Mouse (Mus musculus): Measurements from ENCODE around the gene Pld4. TPM values are rescaled to one million over a fixed set of nuclear protein-coding genes. Genes with fewer than 3 reads are reported as not detected.
"Not testable (repeated sequence)": the region's sequence is repeated elsewhere in the genome, so short reads cannot be mapped to it uniquely, and the experiment has no call there.

Pld4 gene
- polyA plus RNA-seq, 1 experiment from 2014 or later, result 6.4 TPM

GRCm38 (mm10) chr12:112813370-112813769 is 52.9 kb downstream of the Pld4 start:
- Histone ChIP-seq H3K9me3 (no peaks in the 10 kb centered on the region), H3K4me2 (no peak overlapping the region), H3K4me3 (no peak overlapping the region), H3K27ac (no peak overlapping the region), H3K27me3 (0 out of 2 replicates have a peak, but pooled peaks cover 4% of the 10 kb centered on the region), H3K9ac (no peak overlapping the region), H3K36me3 (peaks cover 63% of the 10 kb centered on the region), H3K4me1 (replicated peaks) (peaks cover 20% of the 10 kb centered on the region)
- ATAC-seq (ENCODE audit: low FRiP score), result no peak
- WGBS, result 85% methylated on average over 7 of the region's 7 CpGs

- no peak for ATAC-seq (ENCODE audit: low FRiP score)
- Histone ChIP-seq H3K27me3 (0 out of 2 replicates have a peak, but pooled peaks cover 3% of the 10 kb centered on the region), H3K4me2 (no peak overlapping the region), H3K9me3 (no peaks in the 10 kb centered on the region), H3K4me3 (no peak overlapping the region), H3K4me1 (replicated peaks) (peaks cover 11% of the 10 kb centered on the region), H3K9ac (0 out of 2 replicates have a peak overlapping the region, but pooled peaks have one; percentile 9), H3K27ac (no peak overlapping the region), H3K36me3 (peaks cover 77% of the 10 kb centered on the region)
- WGBS, result 83% methylated on average over 14 of the region's 14 CpGs
Measured at GRCm38 (mm10) chr12:112814682-112815470, 54.4 kb downstream of the Pld4 start.

DNA sequence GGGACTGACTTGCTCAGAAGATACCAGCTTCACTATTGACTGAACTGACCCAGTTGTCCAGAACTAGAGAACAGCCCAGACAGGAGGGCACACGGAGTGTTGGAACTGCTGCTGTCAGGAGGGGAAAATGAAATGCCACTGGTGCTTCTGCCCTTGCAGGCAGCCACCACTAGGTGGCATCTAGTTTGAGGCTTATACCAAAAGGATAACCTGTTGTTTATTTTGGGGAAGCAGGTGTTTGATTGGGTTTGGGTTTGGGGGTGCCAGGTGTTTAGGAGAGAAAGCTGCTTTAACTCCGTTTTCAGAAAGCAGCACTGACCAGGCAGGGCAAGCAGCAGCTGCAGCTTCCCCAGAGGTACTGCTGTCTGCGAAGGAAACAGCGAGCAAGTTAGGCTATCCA is 55.8 kb downstream of the Pld4 start:
- Histone ChIP-seq H3K9me3 (no peaks in the 10 kb centered on the region), H3K4me2 (no peak overlapping the region), H3K27ac (no peak overlapping the region; the same call in 1 of the 2 replicates), H3K27me3 (no peaks in the 10 kb centered on the region), H3K9ac (no peak overlapping the region), H3K4me3 (no peak overlapping the region), H3K4me1 (replicated peaks) (no peaks in the 10 kb centered on the region), H3K36me3 (peaks cover 89% of the 10 kb centered on the region)
- no peak for ATAC-seq (ENCODE audit: low FRiP score)
- 55% methylated on average over 4 of the region's 4 CpGs for WGBS

DNA sequence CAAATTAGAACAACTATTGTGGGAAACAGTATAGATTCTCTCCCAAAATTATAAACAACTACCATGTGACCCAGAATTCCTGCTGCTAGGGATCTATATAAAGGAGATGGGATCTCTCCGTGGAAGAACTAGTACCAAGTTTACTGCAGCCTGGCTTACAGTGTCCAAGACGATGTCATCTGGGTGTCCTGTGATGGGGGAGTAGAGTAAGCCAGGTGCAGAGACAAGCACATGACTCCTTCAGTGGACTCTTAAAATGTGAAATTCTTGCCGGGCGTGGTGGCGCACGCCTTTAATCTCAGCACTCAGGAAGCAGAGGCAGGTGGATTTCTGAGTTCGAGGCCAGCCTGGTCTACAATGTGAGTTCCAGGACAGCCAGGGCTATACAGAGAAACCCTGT is 56.4 kb downstream of the Pld4 start:
- not testable (repeated sequence) for ATAC-seq (ENCODE audit: low FRiP score); H3K27ac ChIP-seq

More for the DNA sequence above, 56.4 kb downstream of the Pld4 start:
- peaks cover 91% of the 10 kb centered on the region for H3K36me3 ChIP-seq
- H3K9ac ChIP-seq; H3K27me3 ChIP-seq; H3K9me3 ChIP-seq; H3K4me2 ChIP-seq; H3K4me1 ChIP-seq (replicated peaks); H3K4me3 ChIP-seq: not testable (repeated sequence)
- WGBS, result 87% methylated on average over 7 of the region's 7 CpGs

Small RNA genes lying within 50 kb of the gene (microRNA-seq; reads per million reads assigned to microRNA genes)
- 1.2 reads per million for gene Mir6940

Other genes with a start within 250 kb of the Pld4 start
- gene Tmem179, start 243.9 kb upstream of the Pld4 start, polyA plus RNA-seq (2015; fragmentation: Nextera tagmentation; extraction: Ambion mirVana), result 40.8 and 44.4 TPM in 2 replicates
- gene Inf2, start 171.9 kb upstream of the Pld4 start, polyA plus RNA-seq (2015; fragmentation: Nextera tagmentation; extraction: Ambion mirVana), result 1.1 and 1.6 TPM in 2 replicates
- gene Adssl1, start 140.6 kb upstream of the Pld4 start, polyA plus RNA-seq (2015; fragmentation: Nextera tagmentation; extraction: Ambion mirVana), result 3.1 and 3.2 TPM in 2 replicates
- gene Siva1, start 116.0 kb upstream of the Pld4 start, polyA plus RNA-seq (2015; fragmentation: Nextera tagmentation; extraction: Ambion mirVana), result 62.6 and 63.8 TPM in 2 replicates
- 60.8 and 64.5 TPM in 2 replicates for gene Akt1, start 85.8 kb upstream of the Pld4 start, polyA plus RNA-seq (2015; fragmentation: Nextera tagmentation; extraction: Ambion mirVana)
- gene Zbtb42, start 81.8 kb upstream of the Pld4 start, polyA plus RNA-seq (2015; fragmentation: Nextera tagmentation; extraction: Ambion mirVana), result 3.6 and 4.6 TPM in 2 replicates
- gene Cep170b, start 40.2 kb upstream of the Pld4 start, polyA plus RNA-seq (2015; fragmentation: Nextera tagmentation; extraction: Ambion mirVana), result 24.2 and 24.9 TPM in 2 replicates
- gene Ahnak2, start 42.0 kb downstream of the Pld4 start, polyA plus RNA-seq (2015; fragmentation: Nextera tagmentation; extraction: Ambion mirVana), result 0.84 and 0.86 TPM in 2 replicates
- gene Clba1, start 48.3 kb downstream of the Pld4 start, polyA plus RNA-seq (2015; fragmentation: Nextera tagmentation; extraction: Ambion mirVana), result 20.0 and 21.9 TPM in 2 replicates
- 55.3 and 60.5 TPM in 2 replicates for gene Cdca4, start 68.8 kb downstream of the Pld4 start, polyA plus RNA-seq (2015; fragmentation: Nextera tagmentation; extraction: Ambion mirVana)
- gene Gpr132, start 107.6 kb downstream of the Pld4 start, polyA plus RNA-seq (2015; fragmentation: Nextera tagmentation; extraction: Ambion mirVana), result not detected in 2 replicates
- 8.4 and 10.7 TPM in 2 replicates for gene Jag2, start 169.1 kb downstream of the Pld4 start, polyA plus RNA-seq (2015; fragmentation: Nextera tagmentation; extraction: Ambion mirVana)
- 59.2 and 59.8 TPM in 2 replicates for gene Nudt14, start 181.5 kb downstream of the Pld4 start, polyA plus RNA-seq (2015; fragmentation: Nextera tagmentation; extraction: Ambion mirVana)
- 40.0 and 45.5 TPM in 2 replicates for gene Btbd6, start 215.8 kb downstream of the Pld4 start, polyA plus RNA-seq (2015; fragmentation: Nextera tagmentation; extraction: Ambion mirVana)
- 58.3 and 58.6 TPM in 2 replicates for gene Brf1, start 240.0 kb downstream of the Pld4 start, polyA plus RNA-seq (2015; fragmentation: Nextera tagmentation; extraction: Ambion mirVana)

Data from hindbrain, embryonic 13.5 days (tissue).